Mouse (Mus musculus) midbrain, embryonic 15.5 days (tissue): ENCODE results near the gene Ranbp3l. TPM values are rescaled to one million over a fixed set of nuclear protein-coding genes. Genes with fewer than 3 reads are reported as not detected.
"Not testable (repeated sequence)": the region's sequence is repeated elsewhere in the genome, so short reads cannot be mapped to it uniquely, and the experiment has no call there.

Experiments used
- ATAC-seq: fragments of 200-750 bp; cut with Nextera tagmentation; replicated peaks from 2 replicates; pipeline ENCODE4 v1.8.0; 2017; ENCODE audit warnings: moderate TSS enrichment
- H3K27ac ChIP-seq: fragments of 300-500 bp; sonication (generic); 2 replicates; pipeline ENCODE4 v1.5.1; 2015; ENCODE audit warnings: mild to moderate bottlenecking, inconsistent platforms
- H3K27me3 ChIP-seq: fragments of 300-500 bp; sonication (generic); replicated peaks from 2 replicates; pipeline ENCODE4 v1.6.1; 2015; ENCODE audit warnings: inconsistent platforms
- H3K36me3 ChIP-seq: fragments of 300-500 bp; sonication (generic); replicated peaks from 2 replicates; pipeline ENCODE4 v1.6.1; 2015; ENCODE audit warnings: inconsistent platforms
- H3K4me1 ChIP-seq: fragments of 300-500 bp; sonication (generic); 2 replicates; pipeline ENCODE4 v1.6.1; 2015; ENCODE audit warnings: inconsistent platforms
- H3K4me2 ChIP-seq: fragments of 300-500 bp; sonication (generic); 2 replicates; pipeline ENCODE4 v1.6.1; 2015; ENCODE audit warnings: inconsistent platforms, mild to moderate bottlenecking, moderate library complexity
- H3K4me3 ChIP-seq: fragments of 300-500 bp; sonication (generic); 2 replicates; pipeline ENCODE4 v1.5.1; 2015; ENCODE audit warnings: mild to moderate bottlenecking, inconsistent platforms
- H3K9ac ChIP-seq: fragments of 300-500 bp; sonication (generic); 2 replicates; pipeline ENCODE4 v1.6.1; 2015; ENCODE audit warnings: mild to moderate bottlenecking, inconsistent platforms
- H3K9me3 ChIP-seq: fragments of 300-500 bp; sonication (generic); 2 replicates; pipeline ENCODE4 v1.6.1; 2016; ENCODE audit warnings: inconsistent platforms
- WGBS: fragments of 180-500 bp; shearing (Covaris S2); methylation state at CpG from one replicate; pipeline ENCODE4 v1.1.7; 2015; ENCODE audit warnings: mixed read lengths; 5-methylcytosine and 5-hydroxymethylcytosine counted together
- polyA plus RNA-seq: library from polyadenylated mRNA; unstranded; fragments of >200 nt; fragmentation: Nextera tagmentation; extraction: Ambion mirVana; gene quantifications from 2 replicates; pipeline ENCODE4 v1.2.1, GENCODE M21; 2015

Gene Ranbp3l
- polyA plus RNA-seq, 1 experiment from 2014 or later: 13.1 TPM

GRCm38 (mm10) chr15:9002762-9003161 lies 35.0 kb downstream of the Ranbp3l start:
- H3K27me3 ChIP-seq: no peaks in the 10 kb centered on the region
- H3K4me2 ChIP-seq: no peak overlapping the region
- no peak overlapping the region for H3K9ac ChIP-seq
- no peaks in the 10 kb centered on the region for H3K9me3 ChIP-seq
- no peak overlapping the region for H3K4me3 ChIP-seq
- 95% methylated on average over 2 of the region's 2 CpGs for WGBS
- H3K4me1 ChIP-seq: no peaks in the 10 kb centered on the region
- H3K27ac ChIP-seq: no peak overlapping the region
- no peaks in the 10 kb centered on the region for H3K36me3 ChIP-seq
- ATAC-seq: no peak

GRCm38 (mm10) chr15:9009196-9009595 lies 41.4 kb downstream of the Ranbp3l start:
- Histone ChIP-seq H3K4me1 (no peaks in the 10 kb centered on the region), H3K4me3 (no peak overlapping the region), H3K27me3 (no peaks in the 10 kb centered on the region), H3K36me3 (no peaks in the 10 kb centered on the region), H3K9ac (no peak overlapping the region), H3K4me2 (no peak overlapping the region), H3K9me3 (no peaks in the 10 kb centered on the region), H3K27ac (no peak overlapping the region)
- no peak for ATAC-seq
- WGBS: 79% methylated on average over 6 of the region's 6 CpGs

GRCm38 (mm10) chr15:9014541-9014940 lies 46.8 kb downstream of the Ranbp3l start:
- Histone ChIP-seq H3K4me1 (no peaks in the 10 kb centered on the region), H3K9me3 (no peaks in the 10 kb centered on the region), H3K4me2 (no peak overlapping the region), H3K9ac (no peak overlapping the region), H3K36me3 (no peaks in the 10 kb centered on the region), H3K27me3 (no peaks in the 10 kb centered on the region), H3K27ac (no peak overlapping the region), H3K4me3 (no peak overlapping the region)
- 76% methylated on average over 2 of the region's 2 CpGs for WGBS
- ATAC-seq: no peak

- 86% methylated on average over 6 of the region's 6 CpGs for WGBS
- H3K27me3 ChIP-seq, ATAC-seq, H3K9ac ChIP-seq, H3K4me1 ChIP-seq, H3K36me3 ChIP-seq, H3K27ac ChIP-seq, H3K9me3 ChIP-seq, H3K4me2 ChIP-seq, H3K4me3 ChIP-seq: not testable (repeated sequence)
These were observed 47.7 kb downstream of the Ranbp3l start for GRCm38 (mm10) chr15:9015496-9015895.

GRCm38 (mm10) chr15:9055704-9056103 lies 88.0 kb downstream of the Ranbp3l start:
- H3K4me1 ChIP-seq: no peaks in the 10 kb centered on the region
- no peak overlapping the region for H3K4me3 ChIP-seq
- no peak overlapping the region for H3K27ac ChIP-seq
- H3K27me3 ChIP-seq: no peaks in the 10 kb centered on the region
- no peak for ATAC-seq
- no peaks in the 10 kb centered on the region for H3K36me3 ChIP-seq
- no peak overlapping the region for H3K4me2 ChIP-seq
- H3K9me3 ChIP-seq: no peaks in the 10 kb centered on the region
- H3K9ac ChIP-seq: no peak overlapping the region

- Histone ChIP-seq H3K27ac (no peak overlapping the region), H3K27me3 (no peaks in the 10 kb centered on the region), H3K36me3 (no peaks in the 10 kb centered on the region), H3K4me3 (no peak overlapping the region), H3K4me2 (no peak overlapping the region), H3K9me3 (no peaks in the 10 kb centered on the region), H3K4me1 (no peaks in the 10 kb centered on the region), H3K9ac (no peak overlapping the region)
- no peak for ATAC-seq
- 93% methylated on average over 2 of the region's 2 CpGs for WGBS
These were observed 92.1 kb downstream of the Ranbp3l start for GRCm38 (mm10) chr15:9059856-9060255.

- Histone ChIP-seq H3K4me2 (no peak overlapping the region), H3K9ac (no peak overlapping the region), H3K4me3 (no peak overlapping the region), H3K4me1 (no peaks in the 10 kb centered on the region), H3K27me3 (no peaks in the 10 kb centered on the region), H3K27ac (0 out of 2 replicates have a peak overlapping the region, but pooled peaks have one; percentile 15), H3K9me3 (no peaks in the 10 kb centered on the region), H3K36me3 (no peaks in the 10 kb centered on the region)
- 32% methylated on average over 7 of the region's 7 CpGs for WGBS
- ATAC-seq: peak; percentile 80
These were observed 93.6 kb downstream of the Ranbp3l start for GRCm38 (mm10) chr15:9061150-9061882.

GRCm38 (mm10) chr15:9068881-9069280 lies 101.1 kb downstream of the Ranbp3l start:
- H3K4me3 ChIP-seq: no peak overlapping the region
- H3K27ac ChIP-seq: no peak overlapping the region
- no peak for ATAC-seq
- WGBS: 92% methylated on average over 4 of the region's 4 CpGs
- H3K9me3 ChIP-seq: no peaks in the 10 kb centered on the region
- H3K27me3 ChIP-seq: no peaks in the 10 kb centered on the region
- no peak overlapping the region for H3K4me2 ChIP-seq
- no peaks in the 10 kb centered on the region for H3K36me3 ChIP-seq
- H3K4me1 ChIP-seq: peaks cover 24% of the 10 kb centered on the region
- H3K9ac ChIP-seq: no peak overlapping the region

- peak overlapping the region; percentile 76 for H3K4me2 ChIP-seq
- H3K27ac ChIP-seq: peak overlapping the region; percentile 91; the same call in 1 of the 2 replicates
- no peaks in the 10 kb centered on the region for H3K27me3 ChIP-seq
- H3K4me1 ChIP-seq: peaks cover 30% of the 10 kb centered on the region
- no peaks in the 10 kb centered on the region for H3K9me3 ChIP-seq
- peak overlapping the region; percentile 77 for H3K9ac ChIP-seq
- 2% methylated on average over 3 of the region's 3 CpGs for WGBS
- peak; percentile 23; the same call in 1 of the 2 replicates for ATAC-seq
- no peaks in the 10 kb centered on the region for H3K36me3 ChIP-seq
- peak overlapping the region; percentile 82 for H3K4me3 ChIP-seq
These were observed 102.6 kb downstream of the Ranbp3l start for GRCm38 (mm10) chr15:9070353-9070752.

- H3K9me3 ChIP-seq: no peaks in the 10 kb centered on the region
- WGBS: under 1% methylated on average over 48 of the region's 54 CpGs
- no peaks in the 10 kb centered on the region for H3K36me3 ChIP-seq
- peak within 1 kb of the TSS; percentile 77 for H3K9ac ChIP-seq
- H3K4me3 ChIP-seq: peak within 1 kb of the TSS; percentile 82
- ATAC-seq: peak; percentile 99
- peak within 1 kb of the TSS; percentile 91 for H3K27ac ChIP-seq
- H3K4me2 ChIP-seq: peak within 1 kb of the TSS; percentile 76
- H3K27me3 ChIP-seq: no peaks in the 10 kb centered on the region
- peaks cover 34% of the 10 kb centered on the region for H3K4me1 ChIP-seq
These were observed 103.3 kb downstream of the Ranbp3l start, which contains the start of gene Nadk2 for GRCm38 (mm10) chr15:9070912-9071555. Nadk2 (plus strand) TSS chr15:9071260.

- H3K4me2 ChIP-seq: peak overlapping the region; percentile 76
- H3K4me3 ChIP-seq: peak overlapping the region; percentile 82
- H3K9ac ChIP-seq: peak overlapping the region; percentile 77
- no peaks in the 10 kb centered on the region for H3K9me3 ChIP-seq
- H3K27me3 ChIP-seq: no peaks in the 10 kb centered on the region
- 0% methylated on average over 65 of the region's 66 CpGs for WGBS
- ATAC-seq: peak; percentile 76
- H3K4me1 ChIP-seq: peaks cover 34% of the 10 kb centered on the region
- H3K27ac ChIP-seq: peak overlapping the region; percentile 91
- no peaks in the 10 kb centered on the region for H3K36me3 ChIP-seq
These were observed 104.1 kb downstream of the Ranbp3l start for GRCm38 (mm10) chr15:9071556-9072544.

GRCm38 (mm10) chr15:9072630-9073029 lies 104.9 kb downstream of the Ranbp3l start:
- Histone ChIP-seq H3K27me3 (no peaks in the 10 kb centered on the region), H3K27ac (no peak overlapping the region), H3K4me3 (peak overlapping the region; percentile 82), H3K36me3 (no peaks in the 10 kb centered on the region), H3K4me1 (peaks cover 34% of the 10 kb centered on the region), H3K4me2 (peak overlapping the region; percentile 76), H3K9ac (peak overlapping the region; percentile 77), H3K9me3 (no peaks in the 10 kb centered on the region)
- 38% methylated on average over 5 of the region's 5 CpGs for WGBS
- no peak for ATAC-seq
